Mouse (Mus musculus) heart, embryonic 12.5 days (tissue): ENCODE results near the gene Hist1h4b. TPM values are rescaled to one million over a fixed set of nuclear protein-coding genes. Genes with fewer than 3 reads are reported as not detected.
A peak's percentile ranks its signal among the peaks of the same experiment; 100 is the strongest.

Experiments
- ATAC-seq: fragments of 200-750 bp; cut with Nextera tagmentation; 2 replicates; pipeline ENCODE4 v1.8.0; 2017; ENCODE audit warnings: moderate TSS enrichment, moderate library complexity; ENCODE audit not compliant: insufficient number of reproducible peaks, low FRiP score
- H3K27ac ChIP-seq: fragments of 300-500 bp; sonication (generic); 2 replicates; pipeline ENCODE4 v1.5.1; 2016; ENCODE audit warnings: mild to moderate bottlenecking, moderate library complexity; ENCODE audit not compliant: poor library complexity, severe bottlenecking
- H3K27me3 ChIP-seq: fragments of 300-500 bp; sonication (generic); replicated peaks from 2 replicates; pipeline ENCODE4 v1.6.1; 2016; ENCODE audit warnings: mild to moderate bottlenecking, moderate library complexity
- H3K36me3 ChIP-seq: fragments of 300-500 bp; sonication (generic); 2 replicates; pipeline ENCODE4 v1.6.1; 2016; ENCODE audit warnings: mild to moderate bottlenecking, moderate library complexity
- H3K4me1 ChIP-seq: fragments of 300-500 bp; sonication (generic); replicated peaks from 2 replicates; pipeline ENCODE4 v1.6.1; 2016; ENCODE audit warnings: mild to moderate bottlenecking
- H3K4me2 ChIP-seq: fragments of 300-500 bp; sonication (generic); 2 replicates; pipeline ENCODE4 v1.6.1; 2016; ENCODE audit warnings: mild to moderate bottlenecking, moderate library complexity
- H3K4me3 ChIP-seq: fragments of 300-500 bp; sonication (generic); 2 replicates; pipeline ENCODE4 v1.5.1; 2016; ENCODE audit warnings: mild to moderate bottlenecking
- H3K9ac ChIP-seq: fragments of 300-500 bp; sonication (generic); 2 replicates; pipeline ENCODE4 v1.6.1; 2016; ENCODE audit warnings: mild to moderate bottlenecking, moderate library complexity
- H3K9me3 ChIP-seq: fragments of 300-500 bp; sonication (generic); replicated peaks from 2 replicates; pipeline ENCODE4 v1.6.1; 2016; ENCODE audit warnings: mild to moderate bottlenecking, moderate library complexity
- WGBS: fragments of 180-500 bp; shearing (Covaris S2); methylation state at CpG from one replicate; pipeline ENCODE4 v1.1.7; 2016; 5-methylcytosine and 5-hydroxymethylcytosine counted together
- polyA plus RNA-seq: library from polyadenylated mRNA; unstranded; fragments of >200 nt; fragmentation: Nextera tagmentation; extraction: Ambion mirVana; gene quantifications from 2 replicates; pipeline ENCODE4 v1.2.1, GENCODE M21; 2016

Gene Hist1h4b
- polyA plus RNA-seq, 1 experiment from 2014 or later: 2.1 TPM

DNA sequence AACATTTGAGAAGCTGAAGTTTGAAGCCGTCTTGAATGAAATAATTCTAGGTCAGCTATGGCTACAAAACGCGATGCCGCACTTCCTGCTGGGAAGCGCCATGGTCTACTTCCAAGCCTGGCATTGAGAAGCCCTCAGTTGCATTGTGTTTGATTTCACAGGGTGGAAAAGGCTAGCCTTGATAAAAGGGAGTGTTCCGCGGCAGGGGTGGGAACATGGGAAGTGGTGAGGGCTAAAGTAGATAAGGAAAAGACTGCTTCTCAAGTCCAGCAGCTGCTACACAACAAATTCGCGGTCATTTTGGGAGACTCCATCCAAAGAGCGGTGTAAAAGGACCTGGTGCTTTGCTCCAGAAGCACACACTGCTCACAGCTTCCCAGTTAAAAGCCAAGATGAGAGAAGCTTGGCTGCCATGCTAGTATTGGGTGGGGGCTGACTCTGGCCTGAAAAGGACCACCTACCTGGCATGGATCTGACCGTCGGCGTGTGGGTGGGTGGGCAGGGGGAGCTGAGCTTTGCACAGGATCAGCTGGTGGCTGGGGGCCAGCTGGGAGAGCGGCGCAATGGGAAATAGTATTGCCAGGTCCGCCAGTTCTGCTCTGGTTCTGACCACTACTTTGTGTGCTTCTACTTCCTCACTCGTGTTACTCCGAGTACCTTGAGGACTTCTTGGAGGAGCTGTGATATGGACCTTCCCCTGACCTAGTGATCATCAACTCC lies 28.2 kb upstream of the Hist1h4b start:
- no peak for ATAC-seq
- Histone ChIP-seq H3K27me3 (no peaks in the 10 kb centered on the region; the same call in 1 of the 2 replicates), H3K4me3 (no peak overlapping the region), H3K9me3 (no peaks in the 10 kb centered on the region), H3K9ac (no peak overlapping the region), H3K4me2 (no peak overlapping the region), H3K4me1 (peaks cover 27% of the 10 kb centered on the region), H3K27ac (no peak overlapping the region), H3K36me3 (no peaks in the 10 kb centered on the region)
- 71% methylated on average over 18 of the region's 18 CpGs for WGBS

DNA sequence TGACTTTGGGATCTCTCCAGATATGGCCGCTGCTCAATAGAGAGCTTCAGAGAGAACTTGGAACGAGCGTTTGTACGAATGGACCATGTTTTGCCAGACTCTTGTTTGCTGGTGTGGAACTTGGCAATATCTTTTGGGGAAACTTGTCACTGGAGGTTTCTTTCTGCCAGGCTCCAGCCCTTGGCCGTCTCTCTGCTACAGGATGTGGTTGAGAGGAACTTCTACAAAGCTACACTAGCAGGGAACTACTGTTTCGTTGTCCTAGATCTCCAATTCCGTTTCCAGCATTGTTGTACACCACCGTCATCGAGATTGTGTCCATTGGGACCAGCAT lies 27.7 kb upstream of the Hist1h4b start:
- H3K9me3 ChIP-seq: no peaks in the 10 kb centered on the region
- H3K36me3 ChIP-seq: no peaks in the 10 kb centered on the region
- H3K9ac ChIP-seq: no peak overlapping the region
- no peak overlapping the region for H3K4me3 ChIP-seq
- WGBS: 88% methylated on average over 9 of the region's 9 CpGs
- H3K27me3 ChIP-seq: no peaks in the 10 kb centered on the region; the same call in 1 of the 2 replicates
- H3K27ac ChIP-seq: no peak overlapping the region
- H3K4me1 ChIP-seq: peaks cover 22% of the 10 kb centered on the region
- ATAC-seq: no peak
- H3K4me2 ChIP-seq: no peak overlapping the region

DNA sequence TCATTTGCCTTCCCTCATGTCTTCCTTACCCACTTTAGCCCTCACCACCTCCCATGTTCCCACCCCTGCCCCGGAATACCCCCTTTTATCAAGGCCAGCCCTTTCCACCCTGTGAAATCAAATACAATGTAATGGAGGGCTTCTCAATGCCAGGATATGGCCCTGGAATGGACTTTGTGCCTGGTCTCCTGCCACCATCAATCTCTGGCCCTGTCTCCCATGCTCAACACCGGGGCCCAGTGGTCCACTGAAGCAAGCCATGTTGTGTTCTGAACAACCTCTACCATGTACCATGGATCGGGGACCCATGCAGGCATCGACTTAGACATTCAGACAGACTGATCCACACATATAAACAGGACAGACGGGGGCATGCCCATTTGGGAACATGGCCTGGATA lies 27.1 kb upstream of the Hist1h4b start:
- H3K27ac ChIP-seq: no peak overlapping the region
- WGBS: 89% methylated on average over 5 of the region's 5 CpGs
- ATAC-seq: no peak

DNA sequence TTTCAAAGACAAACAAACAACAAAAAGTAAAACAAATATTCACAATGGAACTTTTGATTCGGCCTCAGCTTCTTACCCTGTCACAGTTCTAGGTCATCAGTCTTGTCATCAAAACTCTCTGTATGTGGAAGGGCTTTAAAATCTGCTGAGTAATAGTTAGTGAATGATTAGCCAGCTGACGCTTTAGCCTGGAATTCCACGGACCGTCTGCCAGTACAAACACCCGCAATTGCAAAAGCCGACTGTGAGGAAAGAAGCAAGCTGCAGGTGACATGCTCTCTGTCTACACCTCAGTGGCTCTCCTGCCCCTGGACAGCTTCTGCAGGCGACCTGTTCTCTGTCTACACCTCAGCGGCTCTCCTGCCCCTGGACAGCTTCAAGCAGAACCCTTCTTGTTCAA lies 26.3 kb upstream of the Hist1h4b start:
- H3K36me3 ChIP-seq: no peaks in the 10 kb centered on the region
- H3K4me1 ChIP-seq: peaks cover 10% of the 10 kb centered on the region
- WGBS: 18% methylated on average over 8 of the region's 8 CpGs
- H3K4me3 ChIP-seq: no peak overlapping the region
- H3K27me3 ChIP-seq: no peaks in the 10 kb centered on the region; the same call in 1 of the 2 replicates
- H3K9ac ChIP-seq: no peak overlapping the region
- no peak for ATAC-seq
- H3K27ac ChIP-seq: no peak overlapping the region
- H3K9me3 ChIP-seq: no peaks in the 10 kb centered on the region
- peak overlapping the region; percentile 39; the same call in 1 of the 2 replicates for H3K4me2 ChIP-seq

More for the DNA sequence above, 27.1 kb upstream of the Hist1h4b start:
- Histone ChIP-seq H3K9me3 (no peaks in the 10 kb centered on the region), H3K27me3 (no peaks in the 10 kb centered on the region; the same call in 1 of the 2 replicates), H3K9ac (no peak overlapping the region), H3K4me2 (no peak overlapping the region), H3K4me3 (no peak overlapping the region), H3K4me1 (peaks cover 16% of the 10 kb centered on the region), H3K36me3 (no peaks in the 10 kb centered on the region)

DNA sequence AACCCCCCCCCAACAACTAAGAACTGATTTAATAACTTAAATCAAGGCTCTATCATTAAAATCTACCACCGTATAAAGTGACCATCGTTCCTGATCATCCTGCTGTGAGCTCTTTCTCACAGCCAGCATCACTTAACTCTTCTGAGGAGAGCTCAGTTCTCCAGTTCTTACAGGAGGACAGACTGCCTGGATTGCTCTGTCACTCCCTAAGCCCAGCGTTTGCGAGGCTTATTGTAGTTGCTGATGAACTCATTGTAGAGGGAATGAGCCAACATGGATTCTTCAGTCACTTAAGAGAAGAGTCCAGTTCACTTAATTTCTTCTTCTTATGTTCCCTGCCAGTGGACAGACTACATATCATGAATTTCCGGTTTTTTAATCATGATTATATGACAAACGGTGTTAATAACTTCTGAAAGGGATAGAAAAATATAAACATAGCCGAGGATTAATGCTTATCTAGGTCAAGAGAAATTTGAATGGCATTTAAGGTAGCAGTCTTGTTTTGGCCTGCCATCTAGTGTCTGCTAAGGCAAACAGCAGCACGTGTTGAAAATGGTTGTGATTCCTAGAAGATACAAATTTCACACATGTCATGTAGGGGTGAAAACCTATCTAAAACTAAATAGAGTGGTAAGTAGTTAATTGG lies 24.5 kb upstream of the Hist1h4b start:
- H3K36me3 ChIP-seq: no peaks in the 10 kb centered on the region
- no peak overlapping the region for H3K27ac ChIP-seq
- no peaks in the 10 kb centered on the region; the same call in 1 of the 2 replicates for H3K27me3 ChIP-seq
- peaks cover 10% of the 10 kb centered on the region for H3K4me1 ChIP-seq
- no peak overlapping the region for H3K9ac ChIP-seq
- WGBS: 24% methylated on average over 8 of the region's 8 CpGs
- ATAC-seq: no peak
- H3K9me3 ChIP-seq: no peaks in the 10 kb centered on the region
- no peak overlapping the region for H3K4me3 ChIP-seq
- no peak overlapping the region for H3K4me2 ChIP-seq

DNA sequence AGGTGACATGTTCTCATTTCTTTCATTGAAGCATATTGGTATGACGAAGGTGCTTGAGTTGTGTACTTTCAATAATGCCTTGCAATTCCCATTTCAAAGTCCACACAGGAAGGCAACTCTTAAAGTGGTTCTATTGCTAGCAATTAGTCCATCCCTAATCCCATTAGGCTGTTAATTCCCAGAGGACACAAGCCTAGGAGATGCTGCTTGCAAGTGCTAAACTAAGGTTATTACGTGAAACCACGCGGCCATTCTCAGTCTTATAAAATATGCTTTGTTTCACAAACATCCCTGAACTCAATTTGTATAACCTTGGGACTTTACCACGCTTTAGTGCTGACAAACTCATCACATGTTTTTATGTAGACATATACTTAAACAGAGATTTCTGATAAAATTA lies 19.7 kb upstream of the Hist1h4b start:
- 86% methylated on average over 5 of the region's 5 CpGs for WGBS
- Histone ChIP-seq H3K4me3 (no peak overlapping the region), H3K9me3 (no peaks in the 10 kb centered on the region), H3K36me3 (no peaks in the 10 kb centered on the region), H3K27me3 (no peaks in the 10 kb centered on the region), H3K4me2 (no peak overlapping the region), H3K27ac (no peak overlapping the region), H3K4me1 (peaks cover 7% of the 10 kb centered on the region), H3K9ac (no peak overlapping the region)
- ATAC-seq: no peak

DNA sequence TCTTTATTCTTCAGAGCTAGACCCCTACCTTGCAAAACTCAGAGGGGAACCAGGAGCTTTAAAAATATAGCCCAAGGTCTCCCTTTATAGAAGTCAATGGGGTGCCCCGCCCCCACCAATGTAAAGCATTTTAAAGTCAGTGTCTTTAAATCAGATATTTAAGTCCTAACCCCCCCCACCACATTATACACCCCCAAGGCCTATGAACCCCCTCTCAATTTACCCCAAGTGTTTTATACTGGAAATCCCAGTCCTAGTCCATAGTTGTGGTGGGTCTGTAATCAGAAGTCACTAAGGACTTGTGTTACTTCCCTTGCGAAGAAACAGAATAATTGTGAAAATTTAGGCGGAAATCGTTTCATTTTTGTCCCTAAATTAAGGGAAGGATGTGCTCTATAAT lies 18.8 kb upstream of the Hist1h4b start:
- H3K9me3 ChIP-seq: no peaks in the 10 kb centered on the region
- H3K27me3 ChIP-seq: no peaks in the 10 kb centered on the region
- peak overlapping the region; percentile 100 for H3K27ac ChIP-seq
- peak overlapping the region; percentile 68 for H3K4me3 ChIP-seq
- no peaks in the 10 kb centered on the region for H3K36me3 ChIP-seq
- 19% methylated on average over 4 of the region's 4 CpGs for WGBS
- H3K9ac ChIP-seq: peak overlapping the region; percentile 96
- peaks cover 7% of the 10 kb centered on the region for H3K4me1 ChIP-seq
- no peak for ATAC-seq
- peak overlapping the region; percentile 96 for H3K4me2 ChIP-seq

DNA sequence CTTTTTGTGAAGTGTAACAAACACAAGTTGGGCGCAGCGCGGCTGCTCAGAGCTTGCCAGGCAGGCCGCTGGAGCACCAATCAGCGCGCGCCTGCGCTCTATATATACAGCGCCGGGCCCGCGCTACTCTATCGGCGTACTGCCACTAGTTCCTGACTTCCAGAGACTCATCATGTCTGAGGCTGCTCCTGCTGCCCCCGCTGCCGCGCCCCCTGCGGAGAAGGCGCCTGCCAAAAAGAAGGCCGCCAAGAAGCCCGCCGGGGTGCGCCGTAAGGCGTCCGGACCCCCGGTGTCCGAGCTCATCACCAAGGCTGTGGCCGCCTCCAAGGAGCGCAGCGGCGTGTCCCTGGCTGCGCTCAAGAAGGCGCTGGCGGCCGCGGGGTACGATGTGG lies 18.1 kb upstream of the Hist1h4b start, which contains the start of gene Hist1h1c:
Gene Hist1h1c (plus strand): TSS at position 132 of the 392 bp plus-strand sequence.
- Histone ChIP-seq H3K4me2 (peak within 1 kb of the TSS; percentile 96), H3K4me1 (peaks cover 7% of the 10 kb centered on the region), H3K4me3 (peak within 1 kb of the TSS; percentile 68), H3K9me3 (no peaks in the 10 kb centered on the region), H3K27me3 (no peaks in the 10 kb centered on the region), H3K27ac (peak within 1 kb of the TSS; percentile 100), H3K36me3 (no peaks in the 10 kb centered on the region), H3K9ac (peak within 1 kb of the TSS; percentile 96)
- WGBS: 0% methylated on average over 38 of the region's 38 CpGs
- ATAC-seq: peak; percentile 94

DNA sequence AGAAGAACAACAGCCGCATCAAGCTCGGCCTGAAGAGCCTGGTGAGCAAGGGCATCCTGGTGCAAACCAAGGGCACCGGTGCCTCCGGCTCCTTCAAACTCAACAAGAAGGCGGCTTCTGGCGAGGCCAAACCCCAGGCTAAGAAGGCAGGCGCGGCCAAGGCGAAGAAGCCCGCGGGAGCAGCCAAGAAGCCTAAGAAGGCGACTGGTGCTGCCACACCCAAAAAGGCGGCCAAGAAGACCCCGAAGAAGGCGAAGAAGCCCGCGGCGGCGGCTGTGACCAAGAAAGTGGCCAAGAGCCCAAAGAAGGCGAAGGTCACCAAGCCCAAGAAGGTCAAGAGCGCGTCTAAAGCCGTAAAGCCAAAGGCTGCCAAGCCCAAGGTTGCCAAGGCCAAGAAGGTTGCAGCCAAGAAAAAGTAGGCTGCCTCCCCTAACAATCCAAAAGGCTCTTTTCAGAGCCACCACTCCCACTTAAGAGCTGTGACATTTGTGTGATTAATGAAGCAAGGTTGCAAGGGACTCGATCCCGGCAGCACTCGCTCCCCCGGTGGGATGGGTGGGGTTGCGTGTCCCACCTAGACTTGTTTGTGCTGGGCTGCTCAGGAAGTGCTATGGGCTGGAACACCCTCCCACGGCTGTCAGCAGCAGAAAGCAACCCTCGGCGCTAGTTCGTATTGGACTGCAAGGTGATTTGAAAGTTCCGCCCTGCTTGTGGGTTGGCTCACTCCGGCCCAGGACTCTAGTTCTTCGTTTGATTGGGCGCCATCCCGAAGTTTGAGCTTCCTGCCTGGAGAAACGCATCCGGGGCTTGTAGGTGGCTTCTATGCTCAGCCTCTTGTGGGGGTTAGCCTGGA lies 17.5 kb upstream of the Hist1h4b start:
- H3K27ac ChIP-seq: peak overlapping the region; percentile 100
- no peaks in the 10 kb centered on the region for H3K9me3 ChIP-seq
- ATAC-seq: peak; percentile 86
- peak overlapping the region; percentile 68 for H3K4me3 ChIP-seq
- peak overlapping the region; percentile 96 for H3K9ac ChIP-seq
- H3K36me3 ChIP-seq: no peaks in the 10 kb centered on the region
- H3K4me1 ChIP-seq: peaks cover 7% of the 10 kb centered on the region
- WGBS: 0% methylated on average over 39 of the region's 39 CpGs
- no peaks in the 10 kb centered on the region for H3K27me3 ChIP-seq
- H3K4me2 ChIP-seq: peak overlapping the region; percentile 96

DNA sequence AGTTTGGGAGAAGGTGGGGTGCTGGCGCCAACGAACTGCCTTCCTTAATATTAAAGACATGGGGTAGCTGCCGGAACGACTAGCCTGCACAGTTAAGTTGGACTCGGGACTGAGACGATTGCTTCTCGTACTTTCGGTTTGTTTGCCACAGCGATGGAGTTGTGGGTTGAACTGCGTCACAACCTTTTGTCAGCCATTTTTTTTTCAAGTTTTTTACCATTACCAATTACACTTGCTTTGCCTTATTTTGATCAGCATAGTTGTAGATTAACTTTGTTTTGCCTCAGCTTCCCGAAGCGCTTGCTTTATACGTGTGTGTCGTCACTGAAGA lies 16.9 kb upstream of the Hist1h4b start:
- Histone ChIP-seq H3K4me2 (peak overlapping the region; percentile 96), H3K27me3 (no peaks in the 10 kb centered on the region), H3K4me1 (peaks cover 7% of the 10 kb centered on the region), H3K36me3 (no peaks in the 10 kb centered on the region), H3K27ac (peak overlapping the region; percentile 100), H3K4me3 (peak overlapping the region; percentile 68), H3K9ac (peak overlapping the region; percentile 96), H3K9me3 (no peaks in the 10 kb centered on the region)
- under 1% methylated on average over 14 of the region's 14 CpGs for WGBS
- ATAC-seq: no peak; the same call in 1 of the 2 replicates

DNA sequence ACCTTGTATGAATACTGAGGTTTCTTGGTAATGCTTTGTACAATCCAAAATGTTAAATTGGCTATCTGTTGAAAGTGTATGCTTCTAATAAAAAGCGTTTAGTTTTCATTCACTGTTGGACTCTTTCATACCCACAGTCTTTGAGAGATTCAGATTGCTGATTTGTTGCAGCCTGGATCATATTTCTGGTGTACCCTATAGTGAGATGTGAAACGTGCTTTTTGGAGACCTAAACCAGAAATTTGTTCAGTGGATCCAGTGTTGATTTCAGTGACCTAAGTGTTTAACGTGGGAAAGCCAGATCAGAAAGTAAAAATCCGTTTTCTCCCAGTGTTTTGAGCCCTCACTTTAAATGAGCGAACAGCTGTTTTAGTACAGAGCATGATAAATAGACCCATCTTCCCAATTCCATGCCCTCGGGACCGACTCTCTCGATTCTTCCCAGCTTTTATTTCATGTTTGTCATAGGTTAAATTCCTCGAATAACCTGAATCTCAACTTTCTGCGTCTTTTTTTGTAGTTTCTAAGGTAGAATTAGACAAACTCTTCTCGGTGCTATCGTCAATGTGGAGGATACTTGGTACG lies 16.5 kb upstream of the Hist1h4b start:
- Histone ChIP-seq H3K9ac (peak overlapping the region; percentile 96), H3K36me3 (no peaks in the 10 kb centered on the region), H3K4me1 (peaks cover 7% of the 10 kb centered on the region)

More for the DNA sequence above, 16.5 kb upstream of the Hist1h4b start:
- H3K4me3 ChIP-seq: peak overlapping the region; percentile 68
- H3K27me3 ChIP-seq: no peaks in the 10 kb centered on the region
- H3K27ac ChIP-seq: peak overlapping the region; percentile 100
- no peak for ATAC-seq
- H3K4me2 ChIP-seq: peak overlapping the region; percentile 96
- H3K9me3 ChIP-seq: no peaks in the 10 kb centered on the region
- 31% methylated on average over 13 of the region's 13 CpGs for WGBS
